Mouse (Mus musculus): ENCODE results near the gene Irf2bpl. TPM values are rescaled to one million over a fixed set of nuclear protein-coding genes. Genes with fewer than 3 reads are reported as not detected.

Gene Irf2bpl
- polyA plus RNA-seq, 1 experiment from 2014 or later = 18.4 TPM

DNA sequence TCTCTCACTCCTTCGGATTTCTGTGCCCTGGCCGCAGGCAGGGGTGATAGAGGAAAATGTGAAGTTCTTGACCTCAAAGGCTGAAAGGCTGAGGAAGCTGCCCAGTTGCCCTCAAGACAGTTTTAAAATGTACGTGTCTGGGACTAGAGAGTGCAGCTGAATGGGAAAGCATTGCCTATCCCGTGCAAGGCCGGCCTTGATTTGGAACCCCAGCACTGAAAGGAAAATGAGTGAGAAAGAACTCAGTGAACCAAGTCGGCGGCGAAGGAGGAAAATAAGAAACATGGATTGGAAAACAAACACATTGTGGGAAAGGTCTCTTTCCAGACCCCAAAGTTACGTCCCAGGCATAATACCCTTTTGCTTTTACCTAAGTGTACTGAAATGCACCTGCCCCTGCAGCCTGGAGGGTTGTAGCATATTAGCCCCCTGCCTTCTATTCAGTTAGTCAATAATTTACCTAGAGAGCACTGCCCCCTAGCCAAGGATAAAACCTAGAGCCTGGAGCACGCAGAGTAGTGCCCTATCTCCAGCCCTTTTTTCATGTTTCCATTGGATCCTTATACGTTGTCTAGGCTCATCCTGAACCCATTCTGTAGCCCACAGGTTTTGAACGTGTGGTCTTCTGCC, 5.6 kb upstream of the Irf2bpl start:
- Histone ChIP-seq H3K27me3 (replicated peaks; ENCODE audit: control insufficient read depth, insufficient read depth, low read length) (no peaks in the 10 kb centered on the region), H3K9me3 (ENCODE audit: control insufficient read depth, low read length) (no peaks in the 10 kb centered on the region), H3K27ac (ENCODE audit: low read depth) (peak overlapping the region; percentile 97), H3K4me2 (ENCODE audit: low read length) (peak overlapping the region; percentile 66), H3K4me1 (replicated peaks; ENCODE audit: control insufficient read depth, insufficient read depth, low read length) (peaks cover 86% of the 10 kb centered on the region), H3K4me3 (ENCODE audit: low read depth, low read length) (no peak overlapping the region), H3K36me3 (ENCODE audit: control insufficient read depth, insufficient read depth, low read length) (no peaks in the 10 kb centered on the region), H3K9ac (ENCODE audit: low read length) (no peak overlapping the region)
- ATAC-seq (replicated peaks; ENCODE audit: low FRiP score, low TSS enrichment, low read depth) = no peak
- no peak for DNase-seq (ENCODE audit: low spot score)
- 61% methylated on average over 12 of the region's 12 CpGs for WGBS

DNA sequence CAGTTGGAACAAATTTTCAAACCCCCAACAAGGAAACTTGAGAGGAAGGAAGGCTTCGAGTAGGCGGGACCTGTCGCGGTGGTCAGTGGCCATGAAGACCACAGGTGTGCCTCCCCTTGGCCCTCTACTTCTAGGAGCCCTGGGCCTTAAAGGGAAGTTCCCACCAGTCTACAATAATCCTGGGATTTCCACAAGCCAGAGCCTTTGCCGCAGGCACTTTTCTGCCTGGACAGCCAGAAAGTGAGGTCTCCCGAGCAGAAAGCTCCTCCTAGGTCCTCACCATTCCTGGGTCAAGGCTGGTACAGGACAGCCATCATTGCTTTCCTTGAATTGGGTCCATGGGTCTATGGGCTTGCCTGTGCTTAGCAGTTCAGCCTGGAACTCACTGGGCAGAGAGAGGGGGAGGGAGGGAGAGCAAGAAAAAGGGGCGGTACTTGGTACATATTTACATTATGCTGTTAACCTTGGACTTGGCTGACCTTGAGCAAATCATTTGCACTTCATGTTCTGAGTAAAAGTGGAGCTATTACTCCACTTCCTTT, 4.6 kb upstream of the Irf2bpl start:
- WGBS = 13% methylated on average over 7 of the region's 7 CpGs
- ATAC-seq (replicated peaks; ENCODE audit: low FRiP score, low TSS enrichment, low read depth) (no peak), DNase-seq (ENCODE audit: low spot score) (peak; percentile 69)
- no peaks in the 10 kb centered on the region for H3K36me3 ChIP-seq (ENCODE audit: control insufficient read depth, insufficient read depth, low read length)
- peaks cover 82% of the 10 kb centered on the region for H3K4me1 ChIP-seq (replicated peaks; ENCODE audit: control insufficient read depth, insufficient read depth, low read length)
- no peaks in the 10 kb centered on the region for H3K27me3 ChIP-seq (replicated peaks; ENCODE audit: control insufficient read depth, insufficient read depth, low read length)
- H3K9ac ChIP-seq (ENCODE audit: low read length) = no peak overlapping the region
- H3K27ac ChIP-seq (ENCODE audit: low read depth) = peak overlapping the region; percentile 97
- no peaks in the 10 kb centered on the region for H3K9me3 ChIP-seq (ENCODE audit: control insufficient read depth, low read length)
- H3K4me3 ChIP-seq (ENCODE audit: low read depth, low read length) = 0 out of 2 replicates have a peak overlapping the region, but pooled peaks have one; percentile 24
- peak overlapping the region; percentile 58 for H3K4me2 ChIP-seq (ENCODE audit: low read length)

GRCm38 (mm10) chr12:86888130-86889069, 3.8 kb upstream of the Irf2bpl start:
- peak overlapping the region; percentile 56 for H3K9ac ChIP-seq (ENCODE audit: low read length)
- peaks cover 75% of the 10 kb centered on the region for H3K4me1 ChIP-seq (replicated peaks; ENCODE audit: control insufficient read depth, insufficient read depth, low read length)
- peak; percentile 25 for ATAC-seq (replicated peaks; ENCODE audit: low FRiP score, low TSS enrichment, low read depth)

GRCm38 (mm10) chr12:86887381-86888129, 3.0 kb upstream of the Irf2bpl start:
- WGBS = 42% methylated on average over 14 of the region's 14 CpGs
- peak overlapping the region; percentile 97 for H3K27ac ChIP-seq (ENCODE audit: low read depth)
- peak overlapping the region; percentile 58 for H3K4me2 ChIP-seq (ENCODE audit: low read length)
- no peak for ATAC-seq (replicated peaks; ENCODE audit: low FRiP score, low TSS enrichment, low read depth)
- H3K9me3 ChIP-seq (ENCODE audit: control insufficient read depth, low read length) = no peaks in the 10 kb centered on the region
- no peaks in the 10 kb centered on the region for H3K36me3 ChIP-seq (ENCODE audit: control insufficient read depth, insufficient read depth, low read length)
- H3K27me3 ChIP-seq (replicated peaks; ENCODE audit: control insufficient read depth, insufficient read depth, low read length) = no peaks in the 10 kb centered on the region
- no peak for DNase-seq (ENCODE audit: low spot score)
- H3K4me1 ChIP-seq (replicated peaks; ENCODE audit: control insufficient read depth, insufficient read depth, low read length) = peaks cover 67% of the 10 kb centered on the region
- H3K9ac ChIP-seq (ENCODE audit: low read length) = peak overlapping the region; percentile 56
- H3K4me3 ChIP-seq (ENCODE audit: low read depth, low read length) = 0 out of 2 replicates have a peak overlapping the region, but pooled peaks have one; percentile 24

More at GRCm38 (mm10) chr12:86888130-86889069, 3.8 kb upstream of the Irf2bpl start:
- Histone ChIP-seq H3K4me2 (ENCODE audit: low read length) (peak overlapping the region; percentile 58), H3K27ac (ENCODE audit: low read depth) (peak overlapping the region; percentile 97), H3K9me3 (ENCODE audit: control insufficient read depth, low read length) (no peaks in the 10 kb centered on the region), H3K36me3 (ENCODE audit: control insufficient read depth, insufficient read depth, low read length) (no peaks in the 10 kb centered on the region), H3K4me3 (ENCODE audit: low read depth, low read length) (peak overlapping the region; percentile 24), H3K27me3 (replicated peaks; ENCODE audit: control insufficient read depth, insufficient read depth, low read length) (no peaks in the 10 kb centered on the region)
- DNase-seq (ENCODE audit: low spot score) = peak; percentile 82
- WGBS = 1% methylated on average over 47 of the region's 47 CpGs

- Histone ChIP-seq H3K4me1 (replicated peaks; ENCODE audit: control insufficient read depth, insufficient read depth, low read length) (peaks cover 57% of the 10 kb centered on the region), H3K27ac (ENCODE audit: low read depth) (no peak overlapping the region)
- 64% methylated on average over 7 of the region's 7 CpGs for WGBS
Measured at GRCm38 (mm10) chr12:86886446-86886965, 1.9 kb upstream of the Irf2bpl start.

GRCm38 (mm10) chr12:86885746-86886145, 1.1 kb upstream of the Irf2bpl start:
- WGBS = 23% methylated on average over 5 of the region's 5 CpGs
- no peaks in the 10 kb centered on the region for H3K9me3 ChIP-seq (ENCODE audit: control insufficient read depth, low read length)
- H3K4me3 ChIP-seq (ENCODE audit: low read depth, low read length) = no peak overlapping the region
- H3K27ac ChIP-seq (ENCODE audit: low read depth) = peak overlapping the region; percentile 100
- ATAC-seq (replicated peaks; ENCODE audit: low FRiP score, low TSS enrichment, low read depth) = no peak
- no peak for DNase-seq (ENCODE audit: low spot score)
- 0 out of 2 replicates have a peak, but pooled peaks cover 4% of the 10 kb centered on the region for H3K36me3 ChIP-seq (ENCODE audit: control insufficient read depth, insufficient read depth, low read length)
- H3K9ac ChIP-seq (ENCODE audit: low read length) = no peak overlapping the region
- H3K27me3 ChIP-seq (replicated peaks; ENCODE audit: control insufficient read depth, insufficient read depth, low read length) = no peaks in the 10 kb centered on the region
- peak overlapping the region; percentile 94 for H3K4me2 ChIP-seq (ENCODE audit: low read length)
- peaks cover 49% of the 10 kb centered on the region for H3K4me1 ChIP-seq (replicated peaks; ENCODE audit: control insufficient read depth, insufficient read depth, low read length)

More at GRCm38 (mm10) chr12:86886446-86886965, 1.9 kb upstream of the Irf2bpl start:
- Histone ChIP-seq H3K4me2 (ENCODE audit: low read length) (no peak overlapping the region), H3K9me3 (ENCODE audit: control insufficient read depth, low read length) (no peaks in the 10 kb centered on the region), H3K27me3 (replicated peaks; ENCODE audit: control insufficient read depth, insufficient read depth, low read length) (no peaks in the 10 kb centered on the region), H3K9ac (ENCODE audit: low read length) (no peak overlapping the region), H3K4me3 (ENCODE audit: low read depth, low read length) (no peak overlapping the region), H3K36me3 (ENCODE audit: control insufficient read depth, insufficient read depth, low read length) (0 out of 2 replicates have a peak, but pooled peaks cover 4% of the 10 kb centered on the region)
- DNase-seq (ENCODE audit: low spot score) = no peak
- ATAC-seq (replicated peaks; ENCODE audit: low FRiP score, low TSS enrichment, low read depth) = no peak

GRCm38 (mm10) chr12:86885336-86885735, 738 bp upstream of the Irf2bpl start:
- peak overlapping the region; percentile 100 for H3K27ac ChIP-seq (ENCODE audit: low read depth)
- H3K4me2 ChIP-seq (ENCODE audit: low read length) = peak overlapping the region; percentile 94
- WGBS = 11% methylated on average over 6 of the region's 6 CpGs
- peak overlapping the region; percentile 91 for H3K4me3 ChIP-seq (ENCODE audit: low read depth, low read length)
- DNase-seq (ENCODE audit: low spot score) (no peak), ATAC-seq (replicated peaks; ENCODE audit: low FRiP score, low TSS enrichment, low read depth) (no peak)
- 0 out of 2 replicates have a peak, but pooled peaks cover 4% of the 10 kb centered on the region for H3K36me3 ChIP-seq (ENCODE audit: control insufficient read depth, insufficient read depth, low read length)
- no peaks in the 10 kb centered on the region for H3K9me3 ChIP-seq (ENCODE audit: control insufficient read depth, low read length)
- no peaks in the 10 kb centered on the region for H3K27me3 ChIP-seq (replicated peaks; ENCODE audit: control insufficient read depth, insufficient read depth, low read length)
- H3K4me1 ChIP-seq (replicated peaks; ENCODE audit: control insufficient read depth, insufficient read depth, low read length) = peaks cover 45% of the 10 kb centered on the region
- peak overlapping the region; percentile 97; the same call in 1 of the 2 replicates for H3K9ac ChIP-seq (ENCODE audit: low read length)

Measured in intestine, embryonic 14.5 days (tissue).